Mouse (Mus musculus) G1E (cell line): Measurements from ENCODE around the gene Cldn12.

Experiments
- CTCF ChIP-seq: IDR thresholded peaks from 2 replicates; pipeline ENCODE4 v1.5.1; 2012; ENCODE audit warnings: low read depth, low read length, inconsistent platforms, mixed read lengths
- GATA1 ChIP-seq: IDR thresholded peaks from 2 replicates; pipeline ENCODE4 v1.6.1; 2012; ENCODE audit warnings: borderline replicate concordance, low read length, inconsistent platforms, mixed read lengths
- TAL1 ChIP-seq: conservative IDR thresholded peaks from 2 replicates; pipeline ENCODE4 v1.6.1; 2012; ENCODE audit warnings: low read depth, low read length, inconsistent platforms, mixed read lengths

GRCm38 (mm10) chr5:5494269-5495005, 20.3 kb downstream of the Cldn12 start:
- TF ChIP-seq GATA1 (no peak), CTCF (peak; percentile 21; the same call in 1 of the 2 replicates), TAL1 (no peak)
